Mouse (Mus musculus): Measurements from ENCODE around the gene Pou2f2. TPM values are rescaled to one million over a fixed set of nuclear protein-coding genes. Genes with fewer than 3 reads are reported as not detected.

The Pou2f2 gene
- polyA plus RNA-seq, 1 experiment, result 16.8 TPM

DNA sequence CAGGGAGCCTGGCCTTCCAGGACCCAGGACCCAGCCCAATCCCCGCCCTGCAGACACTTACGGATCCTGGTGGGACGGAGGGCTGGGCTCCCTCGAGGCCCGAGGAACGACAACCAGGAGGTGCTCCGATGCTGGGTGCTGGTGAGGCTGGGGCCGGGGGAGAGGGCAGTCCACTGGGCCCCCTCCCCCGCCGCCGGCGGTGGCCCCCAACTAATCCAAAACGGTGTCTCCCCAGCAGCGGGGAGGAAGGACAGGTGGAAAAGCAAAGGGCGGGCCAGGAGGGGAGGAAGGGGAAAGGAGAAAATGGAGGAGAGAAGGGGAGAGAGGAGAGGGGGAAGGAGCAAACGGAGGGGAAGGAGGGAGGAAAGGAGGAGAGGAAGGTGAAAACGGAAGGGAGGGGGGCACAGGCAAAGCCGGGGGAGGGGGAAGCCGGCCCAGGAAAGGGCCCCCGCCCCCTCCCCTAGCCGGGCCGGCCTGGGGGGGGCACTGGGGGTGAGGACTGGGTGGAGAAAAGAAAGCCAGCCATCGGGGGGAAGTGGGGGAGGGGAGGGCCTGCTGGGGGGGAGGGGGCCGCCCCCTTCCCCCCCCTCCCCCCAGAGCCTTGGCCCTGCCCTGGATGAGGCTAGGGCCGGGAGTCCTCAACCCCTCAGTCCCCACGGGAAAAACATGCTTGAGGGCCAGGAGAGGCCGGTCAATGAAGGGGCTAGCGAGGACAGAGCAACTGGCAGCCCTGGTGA is 107.4 kb downstream of the Pou2f2 start, which contains the start of the genes Grik5 and Zfp574:
Grik5 (minus strand) TSS at position 368 of the 737 bp plus-strand sequence.
Zfp574 (plus strand) TSS at position 589 of the 737 bp plus-strand sequence.
- H3K27ac ChIP-seq (ENCODE audit: control insufficient read depth, insufficient read depth, low read depth, low read length, poor library complexity), result no peak within 1 kb of the TSS
- 5% methylated on average over 27 of the region's 28 CpGs for WGBS
- peak within 1 kb of the TSS; percentile 10 for H3K4me3 ChIP-seq (replicated peaks; ENCODE audit: control insufficient read depth, low read depth, low read length)
- no peak for TF ChIP-seq CTCF (IDR thresholded peaks at IDR 0.05; ENCODE audit: control insufficient read depth, insufficient read depth, low read length)
- TF ChIP-seq POLR2A (IDR thresholded peaks at IDR 0.05; ENCODE audit: borderline replicate concordance, control insufficient read depth, low read depth, low read length), result no peak
- H3K4me1 ChIP-seq (ENCODE audit: control insufficient read depth, insufficient read depth, low read length), result no peaks in the 10 kb centered on the region

DNA sequence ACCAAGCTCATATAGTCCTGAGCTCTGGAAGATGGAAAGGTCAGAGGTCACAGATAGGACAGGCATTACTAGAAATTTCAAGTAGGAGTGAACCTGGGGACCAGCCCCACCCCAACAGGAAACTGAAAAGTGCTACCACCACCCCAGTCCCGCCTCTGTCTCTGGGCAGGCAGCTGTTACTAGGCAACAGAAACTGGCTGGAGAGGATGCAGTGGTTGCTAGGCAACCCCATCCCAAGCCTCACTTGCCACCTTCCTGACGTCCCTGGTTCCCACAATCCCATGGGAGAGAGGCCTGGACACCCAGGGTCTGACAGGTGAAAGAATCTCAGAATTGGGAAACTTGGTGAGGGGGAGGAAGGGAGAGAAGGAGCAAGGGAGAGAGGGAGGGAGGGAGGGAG is 110.8 kb downstream of the Pou2f2 start:
- H3K4me1 ChIP-seq (ENCODE audit: control insufficient read depth, insufficient read depth, low read length), result no peaks in the 10 kb centered on the region
- TF ChIP-seq POLR2A (IDR thresholded peaks at IDR 0.05; ENCODE audit: borderline replicate concordance, control insufficient read depth, low read depth, low read length) (no peak), CTCF (IDR thresholded peaks at IDR 0.05; ENCODE audit: control insufficient read depth, insufficient read depth, low read length) (no peak)
- WGBS, result 65% methylated on average over 2 of the region's 2 CpGs
- H3K4me3 ChIP-seq (replicated peaks; ENCODE audit: control insufficient read depth, low read depth, low read length), result no peak overlapping the region
- H3K27ac ChIP-seq (ENCODE audit: control insufficient read depth, insufficient read depth, low read depth, low read length, poor library complexity), result no peak overlapping the region

DNA sequence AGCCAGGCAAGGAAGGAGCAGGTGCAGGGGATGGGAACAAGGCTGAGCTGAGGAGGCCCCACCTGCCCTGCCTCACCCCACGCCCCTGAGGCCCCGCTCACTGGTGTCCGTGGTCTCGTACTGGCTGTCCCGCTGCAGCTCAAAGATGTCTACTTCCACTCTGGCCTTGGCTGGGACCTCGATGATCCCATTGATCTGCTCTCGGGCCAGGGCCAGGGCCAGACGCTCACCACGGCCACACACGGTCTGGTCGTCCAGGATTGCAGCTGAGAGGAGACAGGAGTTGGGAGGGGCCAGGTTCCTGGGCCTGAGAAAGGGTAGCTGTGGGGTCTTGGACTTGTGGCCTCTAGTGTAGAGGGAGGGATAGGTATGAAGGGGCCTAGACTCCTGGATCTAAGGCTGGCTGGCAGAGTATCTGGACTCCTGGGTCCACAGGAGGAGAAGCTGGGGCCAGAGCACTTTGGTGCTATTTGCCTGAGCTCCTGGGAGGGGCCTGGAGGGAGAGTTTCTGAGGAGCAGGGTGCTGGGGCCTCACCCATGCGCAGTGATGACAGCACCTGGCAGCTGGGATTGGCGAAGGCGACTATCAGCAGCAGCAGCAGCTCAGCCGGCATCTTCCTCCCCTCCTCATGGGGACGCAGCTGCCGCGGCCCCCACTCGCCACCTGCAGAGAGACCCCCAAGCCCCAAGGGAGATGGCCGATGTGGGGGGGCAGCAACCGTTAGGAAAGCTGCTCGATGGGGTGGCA is 111.4 kb downstream of the Pou2f2 start:
- Histone ChIP-seq H3K27ac (ENCODE audit: control insufficient read depth, insufficient read depth, low read depth, low read length, poor library complexity) (no peak overlapping the region), H3K4me1 (ENCODE audit: control insufficient read depth, insufficient read depth, low read length) (no peaks in the 10 kb centered on the region), H3K4me3 (replicated peaks; ENCODE audit: control insufficient read depth, low read depth, low read length) (no peak overlapping the region)
- TF ChIP-seq CTCF (IDR thresholded peaks at IDR 0.05; ENCODE audit: control insufficient read depth, insufficient read depth, low read length), result no peak
- TF ChIP-seq POLR2A (IDR thresholded peaks at IDR 0.05; ENCODE audit: borderline replicate concordance, control insufficient read depth, low read depth, low read length), result no peak
- WGBS, result 84% methylated on average over 22 of the region's 22 CpGs

GRCm38 (mm10) chr7:25067338-25067737 is 112.2 kb downstream of the Pou2f2 start:
- Histone ChIP-seq H3K4me3 (replicated peaks; ENCODE audit: control insufficient read depth, low read depth, low read length) (no peak overlapping the region), H3K4me1 (ENCODE audit: control insufficient read depth, insufficient read depth, low read length) (no peaks in the 10 kb centered on the region), H3K27ac (ENCODE audit: control insufficient read depth, insufficient read depth, low read depth, low read length, poor library complexity) (no peak overlapping the region)
- 88% methylated on average over 7 of the region's 7 CpGs for WGBS
- TF ChIP-seq CTCF (IDR thresholded peaks at IDR 0.05; ENCODE audit: control insufficient read depth, insufficient read depth, low read length) (no peak), POLR2A (IDR thresholded peaks at IDR 0.05; ENCODE audit: borderline replicate concordance, control insufficient read depth, low read depth, low read length) (no peak)

DNA sequence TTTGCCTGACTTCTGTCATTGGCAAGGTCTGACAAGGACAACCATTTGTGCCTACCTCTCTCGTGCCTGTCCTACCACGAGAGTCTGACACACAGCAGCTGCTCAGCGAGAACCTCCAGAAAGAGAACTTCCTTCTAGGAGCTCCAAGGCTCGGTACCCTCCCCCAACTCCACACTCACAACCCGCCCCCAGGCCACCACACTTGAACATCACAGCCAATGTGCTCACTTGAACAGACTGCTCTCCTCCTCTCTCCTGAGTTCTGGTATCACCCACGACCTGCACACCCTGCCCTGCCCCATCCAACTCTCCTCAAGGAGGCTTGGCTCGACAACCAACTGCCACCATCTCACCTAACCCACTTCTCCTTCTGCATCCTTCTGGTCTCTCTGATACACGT is 115.6 kb downstream of the Pou2f2 start:
- Histone ChIP-seq H3K4me3 (replicated peaks; ENCODE audit: control insufficient read depth, low read depth, low read length) (no peak overlapping the region), H3K4me1 (ENCODE audit: control insufficient read depth, insufficient read depth, low read length) (no peaks in the 10 kb centered on the region), H3K27ac (ENCODE audit: control insufficient read depth, insufficient read depth, low read depth, low read length, poor library complexity) (no peak overlapping the region)
- TF ChIP-seq POLR2A (IDR thresholded peaks at IDR 0.05; ENCODE audit: borderline replicate concordance, control insufficient read depth, low read depth, low read length) (no peak), CTCF (IDR thresholded peaks at IDR 0.05; ENCODE audit: control insufficient read depth, insufficient read depth, low read length) (no peak)
- 41% methylated on average over 8 of the region's 8 CpGs for WGBS

DNA sequence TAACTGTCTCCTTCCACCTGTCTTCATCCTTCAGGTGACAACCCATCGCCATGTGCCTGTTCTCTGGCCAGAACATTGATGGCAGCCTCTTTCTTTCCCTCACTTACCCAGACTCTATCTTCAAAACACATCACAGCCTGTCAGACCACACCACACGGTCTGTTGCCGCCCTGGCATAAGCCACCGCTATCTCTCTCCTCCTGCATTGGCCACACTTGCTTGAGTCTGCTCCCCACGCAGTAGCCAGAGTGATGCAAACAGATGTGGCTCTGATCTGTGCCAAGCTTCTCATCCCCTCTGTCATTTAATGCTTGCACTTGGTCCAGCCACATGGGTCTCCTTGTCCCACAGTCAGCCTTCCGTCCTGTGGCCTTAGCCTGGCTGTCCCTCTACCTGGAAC is 116.2 kb downstream of the Pou2f2 start:
- 69% methylated on average over 6 of the region's 6 CpGs for WGBS
- H3K4me3 ChIP-seq (replicated peaks; ENCODE audit: control insufficient read depth, low read depth, low read length), result no peak overlapping the region
- TF ChIP-seq CTCF (IDR thresholded peaks at IDR 0.05; ENCODE audit: control insufficient read depth, insufficient read depth, low read length), result no peak
- no peak for TF ChIP-seq POLR2A (IDR thresholded peaks at IDR 0.05; ENCODE audit: borderline replicate concordance, control insufficient read depth, low read depth, low read length)
- H3K4me1 ChIP-seq (ENCODE audit: control insufficient read depth, insufficient read depth, low read length), result no peaks in the 10 kb centered on the region
- H3K27ac ChIP-seq (ENCODE audit: control insufficient read depth, insufficient read depth, low read depth, low read length, poor library complexity), result no peak overlapping the region

DNA sequence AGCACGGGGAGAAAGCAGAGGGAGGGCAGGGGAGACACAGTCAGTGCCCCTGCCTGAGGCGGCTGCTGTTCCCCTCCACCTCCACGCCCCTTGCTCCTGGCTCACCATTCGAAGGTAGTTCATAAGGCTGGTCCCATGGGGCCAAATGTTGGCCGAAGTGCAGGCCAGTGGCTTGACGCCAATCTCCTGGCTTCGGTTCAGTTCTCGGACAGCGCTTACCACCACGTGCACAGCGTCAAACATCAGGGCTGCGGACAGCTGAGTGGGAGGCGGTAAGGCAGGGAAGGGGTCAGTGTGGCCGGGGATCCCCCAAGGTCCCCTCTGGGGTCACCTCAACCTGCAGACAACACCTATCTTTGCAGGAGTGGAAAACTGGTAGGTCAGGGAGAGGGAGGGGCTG is 120.7 kb downstream of the Pou2f2 start:
- Histone ChIP-seq H3K4me1 (ENCODE audit: control insufficient read depth, insufficient read depth, low read length) (peaks cover 2% of the 10 kb centered on the region; the same call in 1 of the 2 replicates), H3K27ac (ENCODE audit: control insufficient read depth, insufficient read depth, low read depth, low read length, poor library complexity) (no peak overlapping the region), H3K4me3 (replicated peaks; ENCODE audit: control insufficient read depth, low read depth, low read length) (no peak overlapping the region)
- WGBS, result 92% methylated on average over 14 of the region's 14 CpGs
- TF ChIP-seq CTCF (IDR thresholded peaks at IDR 0.05; ENCODE audit: control insufficient read depth, insufficient read depth, low read length) (no peak), POLR2A (IDR thresholded peaks at IDR 0.05; ENCODE audit: borderline replicate concordance, control insufficient read depth, low read depth, low read length) (no peak)

DNA sequence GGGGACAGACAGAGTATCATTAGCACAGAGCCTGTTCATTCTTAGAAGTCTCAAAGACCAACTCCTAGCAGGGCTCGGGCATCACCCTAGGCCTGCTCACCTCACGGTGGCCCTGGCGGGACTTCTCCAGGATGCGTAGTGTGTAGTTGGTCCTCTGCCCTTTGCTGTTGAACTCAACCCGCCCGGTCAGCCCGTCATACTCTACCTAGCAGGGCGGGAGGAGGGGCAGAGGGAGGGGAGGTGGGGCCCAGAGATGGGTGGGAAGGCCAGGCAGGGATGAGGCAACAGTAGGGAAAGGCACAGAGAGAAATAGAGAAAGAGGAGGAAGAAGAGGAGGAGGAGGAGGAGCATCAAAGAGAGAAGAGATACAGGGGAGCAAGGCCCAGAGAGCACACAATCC is 121.1 kb downstream of the Pou2f2 start:
- H3K4me1 ChIP-seq (ENCODE audit: control insufficient read depth, insufficient read depth, low read length), result peaks cover 2% of the 10 kb centered on the region; the same call in 1 of the 2 replicates
- H3K27ac ChIP-seq (ENCODE audit: control insufficient read depth, insufficient read depth, low read depth, low read length, poor library complexity), result no peak overlapping the region
- no peak overlapping the region for H3K4me3 ChIP-seq (replicated peaks; ENCODE audit: control insufficient read depth, low read depth, low read length)
- 85% methylated on average over 8 of the region's 8 CpGs for WGBS
- TF ChIP-seq CTCF (IDR thresholded peaks at IDR 0.05; ENCODE audit: control insufficient read depth, insufficient read depth, low read length) (no peak), POLR2A (IDR thresholded peaks at IDR 0.05; ENCODE audit: borderline replicate concordance, control insufficient read depth, low read depth, low read length) (no peak)
